Mouse (Mus musculus): ENCODE measurements around the gene Plxna2. TPM values are rescaled to one million over a fixed set of nuclear protein-coding genes. Genes with fewer than 3 reads are reported as not detected.

Gene Plxna2
- 10 to 100 TPM; 92.8 to 94.8 TPM for total RNA-seq (2021)
- long read RNA-seq, full-length matches to known transcripts, result 1 of 21 reads
- long read RNA-seq, partial matches to known transcripts, result 2 of 21 reads
- long read RNA-seq, other reads (novel, unspliced or antisense), result 18 of 21 reads

GRCm38 (mm10) chr1:194617918-194618317 lies at the start of gene Plxna2:
Plxna2 (plus strand) TSS chr1:194618218.
- DNase-seq (ENCODE audit: low spot score in 2 of 2), result no peak

- no peak for DNase-seq (ENCODE audit: low spot score in 2 of 2)
Observed at GRCm38 (mm10) chr1:194573870-194574269, 44.1 kb upstream of the Plxna2 start.

- peak; percentile 69 to 74 for DNase-seq (ENCODE audit: low spot score in 2 of 2)
Observed at GRCm38 (mm10) chr1:194578270-194578669, 39.7 kb upstream of the Plxna2 start.

- DNase-seq (ENCODE audit: low spot score in 2 of 2), result no peak
Observed at GRCm38 (mm10) chr1:194580539-194580938, 37.5 kb upstream of the Plxna2 start.

- DNase-seq (ENCODE audit: low spot score in 2 of 2), result peak in 1 of 2 experiments; percentile 37
Observed at GRCm38 (mm10) chr1:194586670-194587069, 31.3 kb upstream of the Plxna2 start.

- peak; percentile 54 for DNase-seq (ENCODE audit: low spot score in 2 of 2)
Observed at GRCm38 (mm10) chr1:194587532-194587931, 30.5 kb upstream of the Plxna2 start.

GRCm38 (mm10) chr1:194587956-194588668 lies 29.9 kb upstream of the Plxna2 start:
- DNase-seq (ENCODE audit: low spot score in 2 of 2), result no peak

GRCm38 (mm10) chr1:194588711-194589451 lies 29.1 kb upstream of the Plxna2 start:
- peak; percentile 35 to 47 for DNase-seq (ENCODE audit: low spot score in 2 of 2)

- DNase-seq (ENCODE audit: low spot score in 2 of 2), result no peak
Observed at GRCm38 (mm10) chr1:194593155-194593554, 24.9 kb upstream of the Plxna2 start.

GRCm38 (mm10) chr1:194607406-194608261 lies 10.4 kb upstream of the Plxna2 start:
- peak in 1 of 2 experiments; percentile 36 for DNase-seq (ENCODE audit: low spot score in 2 of 2)

- no peak for DNase-seq (ENCODE audit: low spot score in 2 of 2)
Observed at GRCm38 (mm10) chr1:194610516-194610915, 7.5 kb upstream of the Plxna2 start.

- no peak for DNase-seq (ENCODE audit: low spot score in 2 of 2)
Observed at GRCm38 (mm10) chr1:194612628-194613027, 5.4 kb upstream of the Plxna2 start.

GRCm38 (mm10) chr1:194613271-194613834 lies 4.7 kb upstream of the Plxna2 start:
- no peak for DNase-seq (ENCODE audit: low spot score in 2 of 2)

GRCm38 (mm10) chr1:194613923-194614830 lies 3.8 kb upstream of the Plxna2 start:
- peak in 1 of 2 experiments; percentile 46 for DNase-seq (ENCODE audit: low spot score in 2 of 2)

- DNase-seq (ENCODE audit: low spot score in 2 of 2), result no peak
Observed at GRCm38 (mm10) chr1:194616136-194616535, 1.9 kb upstream of the Plxna2 start.

GRCm38 (mm10) chr1:194618841-194619311 lies 858 bp downstream of the Plxna2 start:
- peak; percentile 88 to 90 for DNase-seq (ENCODE audit: low spot score in 2 of 2)

- peak; percentile 85 to 91 for DNase-seq (ENCODE audit: low spot score in 2 of 2)
Observed at GRCm38 (mm10) chr1:194619353-194620244, 1.6 kb downstream of the Plxna2 start.

GRCm38 (mm10) chr1:194620245-194620991 lies 2.4 kb downstream of the Plxna2 start:
- peak; percentile 66 to 73 for DNase-seq (ENCODE audit: low spot score in 2 of 2)

Data from layer of hippocampus, postnatal 10 days (tissue).